Mouse (Mus musculus) intestine, embryonic 14.5 days (tissue): Measurements from ENCODE around the gene Ces1a. TPM values are rescaled to one million over a fixed set of nuclear protein-coding genes. Genes with fewer than 3 reads are reported as not detected.
A peak's percentile ranks its signal among the peaks of the same experiment; 100 is the strongest.

Experiments used
- ATAC-seq: fragments of 200-750 bp; cut with Nextera tagmentation; replicated peaks from 2 replicates; pipeline ENCODE4 v1.8.0; 2017; ENCODE audit warnings: low read depth, moderate number of reproducible peaks, moderate TSS enrichment, moderate library complexity; ENCODE audit not compliant: low FRiP score, low TSS enrichment
- DNase-seq: peaks from one replicate; pipeline ENCODE4 v3.0.0-alpha.2; 2018; ENCODE audit warnings: low spot score
- H3K27ac ChIP-seq: fragments of 300-500 bp; sonication (generic); 2 replicates; pipeline ENCODE4 v1.5.1; 2014; ENCODE audit warnings: low read depth, mild to moderate bottlenecking, control low read depth
- H3K27me3 ChIP-seq: fragments of 300-500 bp; sonication (generic); replicated peaks from 2 replicates; pipeline ENCODE4 v1.6.1; 2014; ENCODE audit warnings: low read length, control low read depth; ENCODE audit not compliant: control insufficient read depth, insufficient read depth
- H3K36me3 ChIP-seq: fragments of 300-500 bp; sonication (generic); 2 replicates; pipeline ENCODE4 v1.6.1; 2014; ENCODE audit warnings: low read length, control low read depth; ENCODE audit not compliant: control insufficient read depth, insufficient read depth
- H3K4me1 ChIP-seq: fragments of 300-500 bp; sonication (generic); replicated peaks from 2 replicates; pipeline ENCODE4 v1.6.1; 2014; ENCODE audit warnings: low read length, control low read depth, mixed read lengths; ENCODE audit not compliant: control insufficient read depth, insufficient read depth
- H3K4me2 ChIP-seq: fragments of 300-500 bp; sonication (generic); 2 replicates; pipeline ENCODE4 v1.6.1; 2014; ENCODE audit warnings: low read length
- H3K4me3 ChIP-seq: fragments of 300-500 bp; sonication (generic); 2 replicates; pipeline ENCODE4 v1.5.1; 2014; ENCODE audit warnings: low read depth, low read length, control low read depth, mixed read lengths
- H3K9ac ChIP-seq: fragments of 300-500 bp; sonication (generic); 2 replicates; pipeline ENCODE4 v1.6.1; 2014; ENCODE audit warnings: mild to moderate bottlenecking, low read length
- H3K9me3 ChIP-seq: fragments of 300-500 bp; sonication (generic); 2 replicates; pipeline ENCODE4 v1.6.1; 2016; ENCODE audit warnings: low read length, control low read depth; ENCODE audit not compliant: control insufficient read depth
- WGBS: fragments of 180-500 bp; shearing (Covaris S2); extraction: QIAGEN DNeasy Blood & Tissue Kit; methylation state at CpG from one replicate; pipeline ENCODE4 v1.1.7; 2014; 5-methylcytosine and 5-hydroxymethylcytosine counted together
- polyA plus RNA-seq: library from polyadenylated mRNA; unstranded; fragments of >200 nt; fragmentation: Nextera tagmentation; extraction: Ambion mirVana; gene quantifications from 2 replicates; pipeline ENCODE4 v1.2.1, GENCODE M21; 2014

The Ces1a gene
- polyA plus RNA-seq, 1 experiment from 2014 or later, result not detected

DNA sequence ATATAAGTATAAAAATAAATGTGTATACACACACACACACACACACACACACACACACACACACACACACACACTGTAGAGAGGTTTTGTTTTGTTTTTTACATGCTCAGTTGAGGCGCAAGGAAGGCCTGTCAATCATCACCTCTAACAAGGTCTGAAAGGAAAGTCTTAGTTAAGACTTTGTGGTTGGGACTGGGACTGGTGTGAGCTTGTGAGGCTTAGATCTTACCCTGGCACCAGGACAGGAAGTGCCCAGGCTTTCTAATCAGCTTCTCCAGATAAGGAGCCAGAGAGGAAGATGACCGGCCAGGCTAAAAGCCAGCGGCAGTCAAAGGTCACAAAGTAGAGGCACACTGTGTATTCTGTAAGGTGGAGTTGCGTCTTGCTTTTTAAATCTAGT, 33.7 kb downstream of the Ces1a start:
- WGBS, result 55% methylated on average over 4 of the region's 4 CpGs
- H3K27ac ChIP-seq, result no peak overlapping the region
- no peak overlapping the region for H3K4me3 ChIP-seq
- H3K9ac ChIP-seq, result no peak overlapping the region
- H3K27me3 ChIP-seq, result no peaks in the 10 kb centered on the region
- ATAC-seq, result no peak
- no peak overlapping the region for H3K4me2 ChIP-seq
- no peak for DNase-seq
- no peaks in the 10 kb centered on the region for H3K9me3 ChIP-seq
- no peaks in the 10 kb centered on the region for H3K4me1 ChIP-seq
- H3K36me3 ChIP-seq, result no peaks in the 10 kb centered on the region

DNA sequence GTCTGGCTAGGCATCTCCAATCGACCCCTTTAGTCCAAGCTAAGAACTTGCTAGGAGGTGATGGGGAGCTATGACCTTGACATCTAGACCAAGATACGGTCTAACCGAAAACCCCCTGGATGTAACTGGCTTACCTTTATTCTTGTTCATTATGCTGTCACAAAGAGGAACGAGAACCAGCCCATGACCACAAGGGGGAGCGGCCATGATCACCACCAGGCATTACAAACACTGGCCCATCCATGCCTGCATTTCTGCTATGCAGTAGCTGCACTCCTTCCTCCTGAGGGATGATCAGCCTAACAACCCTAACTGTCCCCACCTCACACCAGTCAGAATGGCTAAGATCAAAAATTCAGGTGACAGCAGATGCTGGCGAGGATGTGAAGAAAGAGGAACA, 35.8 kb downstream of the Ces1a start:
- no peaks in the 10 kb centered on the region for H3K36me3 ChIP-seq
- no peaks in the 10 kb centered on the region for H3K4me1 ChIP-seq
- no peak overlapping the region for H3K27ac ChIP-seq
- H3K9me3 ChIP-seq, result no peaks in the 10 kb centered on the region
- DNase-seq, result no peak
- H3K9ac ChIP-seq, result no peak overlapping the region
- WGBS, result 82% methylated on average over 6 of the region's 6 CpGs
- H3K4me2 ChIP-seq, result no peak overlapping the region
- ATAC-seq, result no peak
- H3K4me3 ChIP-seq, result no peak overlapping the region
- no peaks in the 10 kb centered on the region for H3K27me3 ChIP-seq

DNA sequence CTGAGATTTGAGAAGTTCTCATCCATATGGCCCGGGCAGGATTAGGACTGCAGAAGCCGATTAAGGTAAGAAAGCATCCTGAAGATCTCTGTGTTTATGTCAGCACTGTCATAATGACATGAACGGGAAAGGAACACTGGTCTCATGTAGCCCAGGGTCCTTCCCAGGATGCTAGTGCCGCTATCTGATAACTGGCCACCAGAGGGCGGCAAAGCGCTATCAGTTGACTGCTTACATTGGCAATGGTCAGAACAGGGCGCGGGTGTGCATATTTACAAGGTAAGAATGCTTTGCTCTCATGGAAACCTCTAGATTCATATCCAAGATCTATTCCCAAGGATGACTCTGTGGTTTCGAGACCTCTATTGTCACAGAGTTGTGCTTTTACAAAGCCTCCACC, 36.6 kb downstream of the Ces1a start:
- Histone ChIP-seq H3K36me3 (no peaks in the 10 kb centered on the region), H3K9me3 (no peaks in the 10 kb centered on the region)
- 10% methylated on average over 9 of the region's 9 CpGs for WGBS

DNA sequence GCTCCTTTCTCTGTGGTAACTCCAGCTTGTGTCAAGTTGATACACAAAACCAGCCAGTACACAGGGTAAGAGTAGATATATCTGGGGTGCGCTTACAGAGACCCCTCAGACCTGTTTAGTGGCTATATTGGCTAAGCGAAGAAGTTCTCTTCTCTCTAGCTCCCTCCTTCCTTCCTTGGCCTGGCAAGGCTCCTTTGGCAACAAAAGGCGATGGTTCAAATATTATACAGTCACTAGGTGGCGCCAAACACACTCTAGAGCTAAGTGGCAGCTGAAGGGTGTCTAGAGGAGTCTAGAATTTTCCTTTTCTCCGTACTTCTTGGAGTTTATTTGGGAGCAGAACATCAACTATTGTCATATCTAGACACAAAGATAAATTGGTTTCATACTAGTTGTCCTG, 37.7 kb downstream of the Ces1a start:
- Histone ChIP-seq H3K27ac (no peak overlapping the region), H3K27me3 (no peaks in the 10 kb centered on the region), H3K4me3 (no peak overlapping the region), H3K4me1 (no peaks in the 10 kb centered on the region), H3K36me3 (no peaks in the 10 kb centered on the region), H3K4me2 (no peak overlapping the region), H3K9me3 (no peaks in the 10 kb centered on the region), H3K9ac (no peak overlapping the region)
- 28% methylated on average over 5 of the region's 5 CpGs for WGBS
- DNase-seq, result peak; percentile 62
- ATAC-seq, result no peak

More for the DNA sequence above, 36.6 kb downstream of the Ces1a start:
- no peak overlapping the region for H3K9ac ChIP-seq
- no peak overlapping the region for H3K27ac ChIP-seq
- DNase-seq (peak; percentile 96), ATAC-seq (peak; percentile 40; the same call in 1 of the 2 replicates)
- H3K4me3 ChIP-seq, result no peak overlapping the region
- no peak overlapping the region for H3K4me2 ChIP-seq
- no peaks in the 10 kb centered on the region for H3K27me3 ChIP-seq
- no peaks in the 10 kb centered on the region for H3K4me1 ChIP-seq

DNA sequence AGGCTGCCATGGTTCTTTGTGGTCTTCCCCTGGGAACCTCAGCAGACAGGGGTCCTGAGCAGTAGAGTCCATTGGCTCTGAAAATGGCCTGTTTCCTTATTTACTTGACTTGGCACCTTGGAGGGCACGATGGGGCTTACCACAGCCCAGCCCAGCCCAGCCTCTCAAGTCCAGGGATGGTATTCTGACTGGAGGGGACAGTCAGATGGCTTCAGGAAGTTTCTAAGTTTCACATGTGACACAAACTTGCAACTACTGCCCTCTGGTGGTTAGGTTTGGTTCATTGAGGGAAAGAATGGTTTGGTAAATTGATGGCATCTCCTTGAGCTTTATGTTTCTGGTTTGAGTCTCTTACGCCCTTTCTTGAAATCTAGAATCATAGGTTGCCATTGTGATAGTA, 49.4 kb downstream of the Ces1a start:
- 37% methylated on average over 2 of the region's 2 CpGs for WGBS
- ATAC-seq, result no peak

DNA sequence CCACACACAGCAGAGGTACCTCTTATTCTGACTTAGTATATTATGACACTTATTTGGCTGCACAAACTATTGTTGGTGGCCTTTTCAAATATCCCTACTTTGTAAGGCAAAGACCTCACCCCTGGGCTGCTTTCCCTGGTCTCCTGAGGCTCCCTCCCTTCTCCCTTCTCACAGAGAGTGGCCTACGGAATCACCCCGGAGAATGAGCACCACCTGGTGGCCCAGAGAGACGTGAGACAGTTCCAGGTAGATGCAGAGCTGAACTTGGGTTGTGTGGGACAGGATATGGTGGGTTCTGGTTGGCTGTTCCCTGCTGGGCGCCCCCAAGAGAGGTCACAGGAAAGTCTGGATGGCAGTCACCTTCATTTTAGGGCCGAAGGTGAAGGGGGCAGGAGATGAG, 51.2 kb downstream of the Ces1a start:
- Histone ChIP-seq H3K4me3 (no peak overlapping the region), H3K4me2 (no peak overlapping the region), H3K4me1 (no peaks in the 10 kb centered on the region), H3K36me3 (no peaks in the 10 kb centered on the region), H3K27me3 (no peaks in the 10 kb centered on the region), H3K9me3 (no peaks in the 10 kb centered on the region), H3K27ac (no peak overlapping the region), H3K9ac (no peak overlapping the region)
- DNase-seq (peak; percentile 67), ATAC-seq (no peak)
- 24% methylated on average over 5 of the region's 5 CpGs for WGBS

More for the DNA sequence above, 49.4 kb downstream of the Ces1a start:
- Histone ChIP-seq H3K4me1 (no peaks in the 10 kb centered on the region), H3K27ac (no peak overlapping the region), H3K27me3 (no peaks in the 10 kb centered on the region), H3K36me3 (no peaks in the 10 kb centered on the region), H3K4me2 (no peak overlapping the region), H3K9me3 (no peaks in the 10 kb centered on the region), H3K9ac (no peak overlapping the region), H3K4me3 (no peak overlapping the region)
- DNase-seq, result no peak

DNA sequence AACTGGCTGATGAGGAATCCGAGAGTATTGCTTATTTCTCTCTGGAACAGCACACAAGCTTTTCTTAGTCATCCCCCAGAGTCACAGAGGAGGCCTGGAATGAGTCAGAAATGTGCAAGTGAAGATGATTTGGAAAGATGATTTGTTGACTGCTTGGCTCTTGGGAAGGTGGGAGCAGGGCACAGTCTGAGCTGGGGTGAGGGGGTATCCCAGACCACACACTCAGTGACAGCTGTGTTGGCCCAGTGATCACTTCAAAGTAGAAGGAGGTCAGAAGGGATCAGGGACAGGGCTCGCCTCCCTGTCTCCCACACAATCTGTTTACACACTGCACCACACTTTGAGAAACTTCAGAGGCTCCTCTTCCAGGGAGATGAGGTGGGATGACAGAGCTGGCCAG, 63.6 kb downstream of the Ces1a start:
- Histone ChIP-seq H3K9me3 (no peaks in the 10 kb centered on the region), H3K9ac (no peak overlapping the region), H3K36me3 (no peaks in the 10 kb centered on the region), H3K4me3 (no peak overlapping the region), H3K4me1 (no peaks in the 10 kb centered on the region), H3K27ac (no peak overlapping the region), H3K4me2 (no peak overlapping the region), H3K27me3 (no peaks in the 10 kb centered on the region)
- ATAC-seq (no peak), DNase-seq (no peak)
- 35% methylated on average over 2 of the region's 2 CpGs for whole genome bisulfite sequencing

DNA sequence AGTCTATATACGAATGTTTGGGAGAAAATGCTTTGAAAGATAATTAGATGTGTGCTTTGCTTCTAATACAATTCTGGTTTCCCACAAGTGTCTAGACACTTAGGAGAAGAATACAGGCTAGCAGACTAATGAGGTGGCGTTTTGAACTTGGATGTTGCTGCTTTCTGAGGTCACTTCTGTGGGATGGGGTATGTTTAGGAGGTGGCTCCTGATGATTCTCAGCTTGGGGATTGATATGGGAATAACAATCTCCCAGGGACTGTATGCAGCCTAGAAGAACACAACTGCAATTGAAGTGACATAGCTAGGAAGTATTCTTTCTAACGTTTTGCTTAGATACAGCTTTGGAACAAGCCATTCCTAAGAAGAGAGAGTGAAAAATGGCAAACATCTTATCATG, 65.5 kb downstream of the Ces1a start:
- no peak overlapping the region for H3K4me3 ChIP-seq
- DNase-seq (no peak), ATAC-seq (no peak)
- H3K9ac ChIP-seq, result no peak overlapping the region
- no peaks in the 10 kb centered on the region for H3K9me3 ChIP-seq
- WGBS, result 82% methylated on average over 3 of the region's 3 CpGs
- no peaks in the 10 kb centered on the region for H3K4me1 ChIP-seq
- no peak overlapping the region for H3K4me2 ChIP-seq
- no peaks in the 10 kb centered on the region for H3K36me3 ChIP-seq
- no peak overlapping the region for H3K27ac ChIP-seq
- H3K27me3 ChIP-seq, result no peaks in the 10 kb centered on the region

DNA sequence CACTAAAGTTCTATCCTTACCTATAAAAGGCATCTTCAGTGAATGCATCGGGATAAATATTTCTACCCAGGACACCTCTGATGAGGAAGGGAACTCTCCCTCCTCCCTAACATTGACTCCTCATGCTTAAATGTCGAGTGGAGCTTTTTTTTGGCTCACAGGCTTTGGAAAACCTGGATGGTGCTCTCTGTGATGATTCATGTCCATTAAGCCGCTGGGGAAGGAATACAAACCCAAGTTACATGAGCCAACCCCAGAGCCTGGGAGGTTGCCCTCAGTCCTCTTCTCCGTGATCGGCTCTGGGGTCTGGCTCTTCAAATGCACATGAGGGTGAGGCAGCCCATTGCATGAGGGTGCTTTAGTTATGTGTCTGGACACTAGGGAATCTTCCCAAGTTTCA, 71.3 kb downstream of the Ces1a start:
- 86% methylated on average over 5 of the region's 5 CpGs for WGBS
- no peak for ATAC-seq
- no peaks in the 10 kb centered on the region for H3K9me3 ChIP-seq
- DNase-seq, result no peak
- H3K27me3 ChIP-seq, result no peaks in the 10 kb centered on the region
- H3K4me1 ChIP-seq, result no peaks in the 10 kb centered on the region; the same call in 1 of the 2 replicates
- H3K4me3 ChIP-seq, result no peak overlapping the region
- H3K36me3 ChIP-seq, result no peaks in the 10 kb centered on the region
- no peak overlapping the region for H3K4me2 ChIP-seq
- H3K27ac ChIP-seq, result no peak overlapping the region
- no peak overlapping the region for H3K9ac ChIP-seq
